Mouse (Mus musculus) frontal cortex, adult (tissue): ENCODE data around the gene Shank3.
A peak's percentile ranks its signal among the peaks of the same experiment; 100 is the strongest.

Source experiments
- ATAC-seq: cut with Nextera tagmentation; 2 replicates; pipeline ENCODE4 v1.9.2; 2017; ENCODE audit warnings: mild to moderate bottlenecking, moderate library complexity, mixed read lengths; ENCODE audit not compliant: low TSS enrichment

Shank3 gene

DNA sequence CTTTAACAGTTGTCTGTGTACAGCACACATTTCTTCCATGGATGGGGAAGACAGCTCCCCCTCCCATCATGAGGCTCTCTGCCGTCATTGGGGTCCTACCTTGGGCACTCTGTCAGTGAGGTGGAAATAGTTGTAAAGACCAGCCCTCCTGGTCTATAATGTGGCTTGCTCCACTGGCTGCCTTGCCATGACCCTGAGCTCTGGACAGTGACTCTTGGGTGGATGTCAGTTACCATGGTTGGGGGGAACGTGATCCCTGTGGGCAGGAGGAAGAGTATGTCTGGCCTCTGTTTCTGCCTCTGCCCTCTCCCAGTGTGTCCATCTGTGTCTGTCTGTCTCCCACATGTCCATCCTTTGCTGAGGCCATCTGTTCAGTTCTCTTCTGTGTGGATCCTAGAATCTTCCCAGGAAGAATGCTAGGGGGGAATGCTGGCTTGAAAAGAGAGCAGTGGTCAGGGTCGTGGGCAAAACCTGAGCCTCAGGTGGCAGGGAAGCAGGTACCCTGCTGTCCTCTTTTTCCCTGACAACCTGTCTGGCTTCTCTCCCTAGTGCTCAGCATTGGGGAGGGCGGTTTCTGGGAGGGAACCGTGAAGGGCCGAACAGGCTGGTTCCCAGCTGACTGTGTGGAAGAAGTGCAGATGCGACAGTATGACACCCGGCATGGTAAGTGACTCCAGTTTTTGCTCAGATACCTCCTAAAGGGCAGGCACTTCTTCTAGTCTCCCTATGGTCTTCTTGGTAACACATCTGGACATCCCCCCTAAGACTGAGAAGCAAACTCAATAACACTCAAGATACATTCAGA, 25.4 kb downstream of the Shank3 start:
- no peak for ATAC-seq

DNA sequence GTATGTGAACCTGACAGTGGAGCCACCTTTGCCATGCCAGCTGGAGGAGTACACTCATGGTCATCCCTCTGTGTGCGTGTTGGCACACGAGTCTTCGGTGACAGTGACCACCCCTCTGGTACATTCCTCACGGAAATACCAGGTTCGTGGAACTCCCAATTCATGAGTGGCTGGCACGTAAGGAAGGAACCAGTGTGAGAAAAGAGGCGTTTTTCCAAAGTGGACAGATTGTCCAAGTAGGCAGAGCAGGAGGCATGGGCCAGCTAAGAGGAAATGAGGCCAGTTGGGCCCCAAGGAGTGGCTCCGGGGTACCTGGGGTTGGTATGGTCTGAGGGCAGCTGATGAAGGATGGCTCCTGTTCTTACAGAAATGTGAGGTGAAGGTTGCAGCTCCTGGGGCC, 26.0 kb downstream of the Shank3 start:
- no peak for ATAC-seq

DNA sequence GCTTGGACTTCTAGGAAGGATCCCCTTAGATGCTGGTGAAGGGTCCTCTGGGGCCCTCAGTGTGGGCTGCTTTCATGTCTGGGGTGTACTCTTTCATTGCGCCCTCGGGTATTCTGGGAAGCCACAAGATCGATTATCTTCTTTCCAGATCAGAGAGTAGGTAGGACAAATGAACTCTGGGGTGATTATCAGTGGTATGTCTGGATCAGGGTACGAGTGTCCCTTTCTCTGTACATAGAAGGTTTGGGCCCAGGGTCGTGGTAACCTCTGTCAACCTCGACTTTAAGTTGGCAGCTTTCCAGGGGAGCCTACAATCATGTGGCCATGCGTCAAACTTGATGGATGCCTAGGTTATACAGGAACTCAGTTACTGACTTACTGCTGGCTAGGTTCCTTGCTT, 26.5 kb downstream of the Shank3 start:
- ATAC-seq = no peak

DNA sequence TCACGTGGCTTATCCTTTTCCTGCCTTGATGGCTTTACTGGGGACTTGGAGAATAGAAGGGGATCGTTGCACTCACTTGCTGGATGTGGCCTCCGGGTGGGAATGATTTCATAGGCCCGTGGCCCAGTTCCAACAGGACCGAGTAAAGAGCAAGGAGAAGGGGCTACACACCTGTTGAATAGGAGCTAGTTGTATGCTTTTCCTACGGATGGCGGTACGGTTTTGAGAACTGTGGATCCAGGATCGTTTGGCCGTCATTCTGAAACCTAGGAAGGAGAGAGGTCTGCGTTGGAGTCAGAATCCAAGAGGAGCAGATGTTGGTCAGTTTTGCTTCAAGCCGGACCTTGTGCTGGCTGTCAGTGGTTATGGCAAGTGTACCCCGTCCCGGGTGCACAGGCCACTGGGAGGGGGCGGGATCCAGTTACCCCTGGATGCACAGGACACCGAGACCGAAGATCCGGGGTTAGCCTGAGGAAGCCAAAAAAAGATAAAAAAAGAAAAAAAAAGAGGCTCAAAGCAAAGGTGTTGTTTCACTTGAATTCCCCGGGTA, 27.4 kb downstream of the Shank3 start:
- no peak for ATAC-seq

DNA sequence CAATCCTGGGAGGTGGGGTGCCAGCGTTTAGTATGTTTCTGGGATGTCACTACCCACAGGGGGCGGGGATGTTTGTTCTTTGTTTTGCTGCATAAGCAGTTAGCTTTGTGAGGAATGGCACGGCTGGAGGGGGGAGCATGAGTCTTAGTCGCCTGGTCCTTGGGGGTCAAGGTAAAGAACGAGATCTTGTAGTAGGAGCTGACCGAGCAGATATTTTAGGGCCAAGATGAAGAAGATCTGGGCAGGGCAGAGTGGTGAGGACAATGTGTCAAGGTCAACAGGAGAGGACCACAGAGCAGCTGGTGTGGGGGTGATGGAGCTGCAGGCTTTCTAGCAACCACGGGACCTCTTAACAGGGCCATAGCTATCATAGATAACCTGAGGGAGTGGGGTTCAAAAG, 28.0 kb downstream of the Shank3 start:
- no peak for ATAC-seq

DNA sequence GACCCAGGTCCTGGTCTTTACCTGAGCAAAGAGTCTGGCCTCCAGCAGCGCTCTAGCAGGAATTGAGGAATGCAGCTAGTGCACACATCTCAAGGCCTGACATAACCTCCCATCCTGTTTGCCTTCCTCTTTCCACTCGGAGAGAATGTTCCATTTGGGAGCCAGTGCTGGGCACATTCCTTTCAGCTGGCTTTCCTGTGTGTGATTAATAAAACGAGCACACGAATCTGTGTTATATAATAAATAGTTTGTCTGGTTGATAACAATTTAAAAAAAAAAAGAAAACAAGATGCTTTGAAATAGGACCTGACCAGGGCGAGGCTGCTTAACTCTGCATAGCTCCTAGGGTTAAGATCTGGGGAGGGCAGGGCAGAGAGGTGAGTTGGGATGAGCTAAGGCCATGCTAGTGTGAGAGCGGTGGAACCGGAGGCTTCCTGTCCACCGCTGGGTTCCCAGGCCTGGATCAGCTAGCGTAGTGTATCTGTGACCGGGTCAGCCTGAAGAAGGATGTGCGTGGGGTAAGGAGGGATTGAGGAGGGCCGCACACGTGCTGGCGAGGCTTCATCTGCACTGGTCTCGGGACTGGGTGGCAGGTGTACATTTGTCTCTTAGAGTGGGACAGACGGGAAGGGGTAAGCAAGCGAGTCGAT, 28.9 kb downstream of the Shank3 start:
- no peak for ATAC-seq

DNA sequence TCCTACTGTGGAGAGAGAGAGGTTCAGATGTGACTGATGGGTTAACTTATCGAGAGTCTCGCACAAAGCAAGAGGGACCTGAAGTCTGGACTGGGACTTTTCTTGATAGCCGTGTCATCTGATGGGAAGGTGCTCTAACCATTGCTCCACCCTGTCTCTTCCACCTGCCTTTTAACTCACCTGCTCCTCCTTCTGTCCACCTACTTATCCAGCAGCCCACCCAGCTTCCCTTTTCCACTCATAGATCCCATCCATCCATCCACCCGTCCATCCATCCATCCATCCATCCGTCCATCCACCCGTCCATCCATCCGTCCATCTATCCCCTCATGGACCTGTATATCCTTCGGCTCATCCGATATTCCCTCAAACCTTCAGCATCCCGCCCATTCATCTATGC, 29.5 kb downstream of the Shank3 start:
- ATAC-seq = no peak

DNA sequence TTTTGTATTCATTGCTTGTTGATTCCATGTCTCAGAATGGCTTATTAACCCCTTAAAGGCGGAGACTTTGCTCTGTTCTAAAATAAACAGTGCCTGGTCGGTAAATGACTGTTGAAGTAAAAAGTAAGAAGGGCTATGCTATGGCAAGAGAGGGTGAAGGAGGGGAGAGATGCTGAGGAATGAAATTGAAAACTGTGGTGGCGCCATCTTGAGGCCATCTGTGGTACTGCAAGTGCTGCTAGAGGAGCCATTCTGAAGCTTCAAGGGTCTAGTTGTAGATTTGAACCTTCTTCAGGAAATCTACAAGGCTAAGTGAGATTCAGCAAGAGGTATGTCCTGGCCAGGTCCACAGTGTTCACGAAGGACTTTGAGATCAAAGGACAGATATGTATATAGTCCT, 30.9 kb downstream of the Shank3 start:
- peak; percentile 12; the same call in 1 of the 2 replicates for ATAC-seq

DNA sequence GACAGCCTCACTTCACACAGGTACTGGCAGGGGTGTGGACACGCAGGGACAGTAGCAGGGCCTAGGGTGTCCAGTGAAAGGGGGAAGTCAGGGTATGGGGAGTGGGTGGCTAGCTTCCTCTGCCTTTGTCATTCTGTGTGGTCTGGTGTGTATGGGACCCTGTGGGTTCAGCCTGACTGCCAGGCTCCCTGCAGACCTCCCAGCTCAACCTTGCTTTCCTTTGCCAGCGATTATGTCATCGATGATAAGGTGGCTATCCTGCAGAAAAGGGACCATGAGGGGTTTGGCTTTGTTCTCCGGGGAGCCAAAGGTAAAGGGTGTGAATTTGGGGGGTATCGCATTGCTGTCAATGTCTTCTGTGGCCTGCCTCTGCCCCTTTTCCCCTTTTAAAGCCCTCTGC, 32.0 kb downstream of the Shank3 start:
- ATAC-seq = no peak

DNA sequence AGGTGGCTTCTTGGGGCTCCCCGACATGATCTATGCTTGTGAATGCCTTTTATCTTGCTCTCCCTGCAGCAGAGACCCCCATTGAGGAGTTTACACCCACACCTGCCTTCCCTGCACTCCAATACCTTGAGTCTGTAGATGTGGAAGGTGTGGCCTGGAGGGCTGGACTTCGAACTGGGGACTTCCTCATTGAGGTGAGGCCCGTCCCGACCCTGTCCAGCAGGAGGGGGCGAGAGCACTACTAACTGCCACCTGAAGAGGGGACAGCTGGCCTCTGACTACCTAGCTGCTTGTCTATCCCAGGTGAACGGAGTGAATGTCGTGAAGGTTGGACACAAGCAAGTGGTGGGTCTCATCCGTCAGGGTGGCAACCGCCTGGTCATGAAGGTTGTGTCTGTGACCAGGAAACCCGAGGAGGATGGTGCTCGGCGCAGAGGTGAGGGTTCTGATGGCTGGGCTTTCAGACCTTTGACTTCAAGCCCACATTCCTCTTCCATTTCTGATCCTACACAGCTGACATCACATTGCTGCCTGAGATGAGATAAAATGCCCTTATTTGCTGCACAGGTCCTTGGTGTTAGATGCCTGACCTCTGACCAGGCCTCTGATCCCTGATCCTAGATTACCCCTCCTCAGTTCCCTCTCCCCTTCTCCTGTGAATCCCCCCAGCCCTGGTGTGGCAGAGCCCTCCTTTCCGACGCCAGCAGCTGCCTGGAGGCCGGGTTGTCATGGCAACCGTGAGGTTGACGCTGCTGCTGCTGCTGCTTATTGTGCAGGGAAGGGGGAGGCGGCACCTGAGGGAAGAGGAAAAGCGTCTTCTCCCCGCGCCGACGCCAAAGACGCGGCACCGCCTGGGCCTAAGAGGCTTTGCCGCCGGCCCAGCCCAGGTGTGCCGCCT, 32.9 kb downstream of the Shank3 start:
- peak; percentile 74 for ATAC-seq

DNA sequence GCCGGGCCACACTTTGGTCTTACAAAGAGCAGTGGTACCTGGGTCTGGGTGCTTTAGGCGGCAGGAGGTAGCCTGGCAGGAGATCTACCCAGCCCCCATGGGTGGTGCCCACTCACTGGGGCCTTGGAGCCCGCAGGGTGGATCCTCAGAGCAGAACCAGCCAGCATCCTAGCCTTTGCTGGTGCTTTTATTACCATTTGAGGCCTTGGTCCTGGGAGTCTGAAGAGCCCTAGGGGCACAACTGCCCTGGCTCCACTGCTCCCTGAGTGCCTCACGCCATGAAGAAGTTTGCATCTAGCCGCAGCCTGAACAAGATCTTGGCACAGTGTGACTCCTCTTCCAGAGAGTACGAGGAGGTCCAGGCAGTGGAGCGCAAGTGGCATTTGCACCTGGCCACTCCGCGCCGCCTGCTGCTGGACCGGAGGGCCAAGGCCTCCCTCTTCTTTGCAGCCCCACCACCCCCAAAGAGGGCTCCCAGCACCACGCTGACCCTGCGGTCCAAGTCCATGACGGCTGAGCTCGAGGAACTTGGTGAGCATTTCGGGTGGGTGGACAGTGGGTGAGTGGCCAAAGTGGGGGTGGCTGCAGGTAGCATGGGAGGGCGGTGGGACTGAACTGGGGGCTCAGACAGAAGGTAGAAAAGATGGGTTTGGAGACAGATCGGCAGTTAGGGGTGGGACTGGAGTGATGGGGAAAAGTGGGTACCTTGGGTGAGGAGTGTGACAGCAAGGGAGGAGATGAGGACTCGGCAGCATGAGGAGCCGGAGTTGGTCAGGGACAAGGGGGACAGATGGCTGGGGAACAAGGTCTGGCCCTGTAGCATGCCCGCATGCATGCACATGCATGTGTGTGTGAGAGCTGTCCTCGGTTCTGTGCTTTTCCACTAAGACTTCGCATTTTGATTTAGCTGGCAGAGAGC, 33.8 kb downstream of the Shank3 start:
- peak; percentile 20; the same call in 1 of the 2 replicates for ATAC-seq

DNA sequence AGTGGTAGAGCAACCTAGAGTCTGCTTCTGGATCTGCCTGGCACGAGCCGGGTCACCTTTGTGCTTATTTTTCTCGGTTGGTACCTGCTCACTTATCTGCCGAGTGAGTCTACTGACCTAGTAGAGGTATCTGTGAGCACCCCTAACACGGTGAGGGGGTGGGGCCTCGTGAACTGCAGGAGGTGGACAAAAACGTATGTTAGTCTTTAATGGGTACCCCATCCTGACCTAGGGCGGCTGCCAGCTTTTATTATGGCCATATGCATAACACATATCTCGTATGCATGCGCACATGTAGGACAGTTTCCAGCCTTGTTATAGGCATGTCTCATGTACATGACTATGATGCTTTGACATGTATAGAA, 34.4 kb downstream of the Shank3 start:
- ATAC-seq = no peak

DNA sequence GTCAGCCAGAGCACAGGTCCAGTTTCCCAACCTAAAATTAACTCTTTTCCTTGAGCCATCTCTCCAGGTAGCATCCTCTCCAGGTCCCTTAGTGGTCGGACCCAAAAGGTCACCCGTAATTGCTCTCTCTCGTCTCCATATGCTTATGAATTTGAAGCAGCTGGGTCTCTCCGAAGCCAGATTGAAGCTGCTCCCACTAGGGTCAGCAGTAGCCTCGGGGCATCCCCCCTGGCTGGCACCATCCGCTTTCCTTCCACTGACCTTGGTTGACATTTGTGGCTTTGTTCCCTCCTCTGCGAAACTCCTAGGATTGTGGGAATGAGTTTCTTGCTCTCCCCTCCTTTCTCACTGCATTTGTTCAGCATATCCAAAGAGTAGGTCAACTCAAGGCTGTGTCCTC, 44.7 kb downstream of the Shank3 start:
- ATAC-seq = no peak

DNA sequence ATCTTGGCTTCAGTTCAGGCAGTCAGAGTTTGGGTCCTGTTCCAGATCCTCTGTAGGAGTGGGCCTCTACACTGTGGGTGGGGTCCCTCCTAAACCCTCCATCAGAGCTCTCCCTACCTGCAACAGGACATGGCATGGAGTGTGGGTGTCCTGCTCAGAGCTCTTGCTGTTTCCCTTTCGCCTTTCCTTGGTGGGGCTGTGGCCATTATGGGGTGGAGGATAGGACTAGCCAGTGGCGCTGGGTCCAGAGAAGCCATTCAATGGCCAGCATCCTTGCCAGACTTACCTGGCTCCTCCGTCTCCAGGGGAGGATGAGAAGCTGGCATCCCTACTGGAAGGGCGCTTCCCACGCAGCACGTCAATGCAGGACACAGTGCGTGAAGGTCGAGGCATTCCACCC, 47.9 kb downstream of the Shank3 start:
- no peak for ATAC-seq

DNA sequence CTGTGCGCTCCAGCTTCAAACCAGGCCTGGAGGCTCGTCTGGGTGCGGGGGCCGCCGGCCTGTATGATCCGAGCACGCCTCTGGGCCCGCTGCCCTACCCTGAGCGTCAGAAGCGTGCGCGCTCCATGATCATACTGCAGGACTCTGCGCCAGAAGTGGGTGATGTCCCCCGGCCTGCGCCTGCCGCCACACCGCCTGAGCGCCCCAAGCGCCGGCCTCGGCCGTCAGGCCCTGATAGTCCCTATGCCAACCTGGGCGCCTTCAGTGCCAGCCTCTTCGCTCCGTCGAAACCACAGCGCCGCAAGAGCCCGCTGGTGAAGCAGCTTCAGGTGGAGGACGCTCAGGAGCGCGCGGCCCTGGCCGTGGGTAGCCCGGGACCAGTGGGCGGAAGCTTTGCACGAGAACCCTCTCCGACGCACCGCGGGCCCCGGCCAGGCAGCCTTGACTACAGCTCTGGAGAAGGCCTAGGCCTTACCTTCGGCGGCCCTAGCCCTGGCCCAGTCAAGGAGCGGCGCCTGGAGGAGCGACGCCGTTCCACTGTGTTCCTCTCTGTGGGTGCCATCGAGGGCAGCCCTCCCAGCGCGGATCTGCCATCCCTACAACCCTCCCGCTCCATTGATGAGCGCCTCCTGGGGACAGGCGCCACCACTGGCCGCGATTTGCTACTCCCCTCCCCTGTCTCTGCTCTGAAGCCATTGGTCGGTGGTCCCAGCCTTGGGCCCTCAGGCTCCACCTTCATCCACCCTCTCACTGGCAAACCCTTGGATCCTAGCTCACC, 48.6 kb downstream of the Shank3 start:
- no peak for ATAC-seq

DNA sequence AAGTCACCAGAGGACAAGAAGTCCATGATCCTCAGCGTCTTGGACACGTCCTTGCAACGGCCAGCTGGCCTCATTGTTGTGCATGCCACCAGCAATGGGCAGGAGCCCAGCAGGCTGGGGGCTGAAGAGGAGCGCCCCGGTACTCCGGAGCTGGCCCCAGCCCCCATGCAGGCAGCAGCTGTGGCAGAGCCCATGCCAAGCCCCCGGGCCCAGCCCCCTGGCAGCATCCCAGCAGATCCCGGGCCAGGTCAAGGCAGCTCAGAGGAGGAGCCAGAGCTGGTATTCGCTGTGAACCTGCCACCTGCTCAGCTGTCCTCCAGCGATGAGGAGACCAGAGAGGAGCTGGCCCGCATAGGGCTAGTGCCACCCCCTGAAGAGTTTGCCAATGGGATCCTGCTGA, 49.4 kb downstream of the Shank3 start:
- ATAC-seq = no peak

DNA sequence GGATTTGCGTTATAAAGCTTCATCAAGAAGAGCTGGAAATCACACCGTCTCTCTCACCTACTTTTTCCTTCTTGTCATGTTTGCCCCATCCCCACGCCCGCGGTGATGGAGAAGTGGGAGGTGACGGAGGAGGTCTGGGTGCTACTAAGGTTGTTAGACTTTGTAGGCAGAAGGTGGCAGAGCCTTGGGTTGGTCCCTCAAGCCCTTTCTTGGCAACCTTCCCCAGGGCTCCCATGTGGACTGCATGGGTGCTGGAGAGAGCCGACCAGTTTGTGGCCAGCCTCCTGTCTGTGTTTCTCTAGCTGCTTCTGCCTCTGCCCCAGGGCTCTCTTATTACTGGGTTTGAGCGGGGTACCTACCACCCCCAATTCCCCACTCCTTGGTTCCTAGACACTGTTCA, 51.1 kb downstream of the Shank3 start:
- ATAC-seq = no peak

DNA sequence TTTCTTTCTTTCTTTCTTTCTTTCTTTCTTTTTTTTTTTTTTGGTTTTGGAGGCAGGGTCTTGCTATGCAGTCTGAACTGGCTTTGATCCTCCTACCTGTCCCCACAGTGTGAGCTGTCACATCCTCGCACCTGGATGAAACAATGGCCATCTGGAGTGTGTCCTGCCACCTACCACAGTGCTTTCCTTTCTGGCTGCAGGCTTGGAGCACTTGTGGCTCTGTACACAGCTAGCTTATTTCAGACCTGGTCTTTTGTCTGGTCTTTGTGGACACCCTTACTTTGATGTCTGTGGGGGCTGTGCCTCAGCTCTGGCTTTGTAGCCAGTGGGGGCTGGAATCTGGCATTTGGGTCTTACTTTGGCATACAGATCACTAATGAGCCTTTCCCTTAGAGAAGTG, 52.3 kb downstream of the Shank3 start:
- no peak for ATAC-seq

DNA sequence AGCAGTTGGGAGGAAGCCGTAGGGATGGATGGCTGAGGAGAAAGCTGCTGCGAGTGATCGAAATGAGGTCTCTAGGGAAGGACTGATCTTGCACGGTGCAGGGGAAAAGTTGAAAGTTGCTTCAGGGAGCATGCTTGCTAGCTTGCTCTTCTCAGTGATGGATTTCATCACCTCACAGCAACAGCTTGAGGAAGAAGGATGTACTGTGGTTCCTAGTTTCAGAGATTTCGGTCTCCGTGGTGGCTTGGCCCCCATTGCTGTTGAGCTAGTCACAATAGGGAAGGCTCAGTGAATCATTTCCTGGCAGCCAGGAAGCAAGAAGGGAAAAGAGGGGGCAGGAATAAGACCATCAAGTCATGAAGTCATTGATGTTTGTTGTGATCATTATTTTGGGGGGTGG, 56.2 kb downstream of the Shank3 start:
- no peak for ATAC-seq

DNA sequence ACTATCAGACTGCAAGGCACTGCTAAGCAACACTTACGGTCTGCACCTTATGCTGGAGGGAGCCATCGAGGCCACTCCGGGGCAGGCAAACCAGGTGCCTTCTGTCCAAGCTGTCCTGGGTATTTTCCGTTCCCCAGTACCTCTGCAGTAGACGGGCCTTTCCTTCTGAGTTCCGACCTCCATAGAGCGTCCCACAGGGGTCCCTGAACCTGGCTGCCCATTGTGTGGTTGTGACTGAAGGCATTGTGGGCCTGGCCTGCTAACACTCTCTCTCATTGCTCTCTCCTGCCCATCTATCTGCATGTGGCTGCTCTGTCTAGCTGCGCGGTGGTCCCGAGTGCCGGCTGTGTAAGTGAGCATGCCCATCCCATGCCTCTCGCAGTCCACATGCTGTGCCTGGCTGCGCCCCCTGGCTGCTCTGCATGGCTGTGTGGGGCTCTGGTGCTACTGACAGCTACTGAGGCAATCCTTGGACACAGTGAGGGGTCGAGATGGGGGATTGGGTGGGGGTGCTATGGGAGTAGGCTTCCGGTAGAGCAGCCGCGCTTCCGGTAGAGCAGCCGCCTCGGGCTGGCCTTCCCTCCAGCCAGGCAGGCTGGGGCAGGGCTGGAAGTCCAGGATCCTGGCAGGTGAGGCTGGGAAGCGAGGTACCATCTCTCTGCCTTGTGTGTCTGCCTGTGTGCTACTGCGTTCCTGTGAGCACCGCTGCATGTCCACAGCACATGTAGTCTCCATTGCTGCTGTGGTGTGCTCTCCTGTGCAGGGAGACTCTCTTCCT, 57.2 kb downstream of the Shank3 start:
- ATAC-seq = peak; percentile 24
